Mouse (Mus musculus) layer of hippocampus, postnatal 36 days (tissue): ENCODE measurements around the gene Nsl1. TPM values are rescaled to one million over a fixed set of nuclear protein-coding genes. Genes with fewer than 3 reads are reported as not detected.

Experiments used
- DNase-seq, 2 experiments: peaks; one replicate each; pipeline ENCODE4 v3.0.0; 2022
- total RNA-seq, 2 experiments: library from RNA; stranded (reverse); gene quantifications; 2 replicates each; pipeline ENCODE4 v1.2.3; 2021

Nsl1 gene
- total RNA-seq, 2 experiments from 2014 or later: 0.61 to 0.82 TPM

- DNase-seq: no peak
These were observed 32.2 kb downstream of the Nsl1 start for GRCm38 (mm10) chr1:191095019-191095418.

GRCm38 (mm10) chr1:191096871-191097681 is 34.3 kb downstream of the Nsl1 start:
- DNase-seq: no peak

- DNase-seq: no peak
These were observed 35.3 kb downstream of the Nsl1 start, which contains the start of gene Batf3 for GRCm38 (mm10) chr1:191097802-191098747. TSS of gene Batf3 (plus strand) at chr1:191097847.

- DNase-seq: no peak
These were observed 36.3 kb downstream of the Nsl1 start for GRCm38 (mm10) chr1:191099114-191099513.

GRCm38 (mm10) chr1:191099772-191100291 is 37.0 kb downstream of the Nsl1 start:
- DNase-seq: no peak

- no peak for DNase-seq
These were observed 40.0 kb downstream of the Nsl1 start for GRCm38 (mm10) chr1:191102730-191103370.

GRCm38 (mm10) chr1:191105246-191105645 is 42.4 kb downstream of the Nsl1 start:
- no peak for DNase-seq

GRCm38 (mm10) chr1:191107306-191107705 is 44.5 kb downstream of the Nsl1 start:
- no peak for DNase-seq

- DNase-seq: no peak
These were observed 47.1 kb downstream of the Nsl1 start for GRCm38 (mm10) chr1:191109907-191110306.

GRCm38 (mm10) chr1:191111146-191111545 is 48.3 kb downstream of the Nsl1 start:
- DNase-seq: no peak

- no peak for DNase-seq
These were observed 52.1 kb downstream of the Nsl1 start for GRCm38 (mm10) chr1:191114868-191115267.

GRCm38 (mm10) chr1:191115514-191116238 is 52.9 kb downstream of the Nsl1 start:
- no peak for DNase-seq

- no peak for DNase-seq
These were observed 59.9 kb downstream of the Nsl1 start for GRCm38 (mm10) chr1:191122744-191123143.

GRCm38 (mm10) chr1:191123696-191124095 is 60.9 kb downstream of the Nsl1 start:
- DNase-seq: no peak

- no peak for DNase-seq
These were observed 61.5 kb downstream of the Nsl1 start for GRCm38 (mm10) chr1:191124288-191124687.

- DNase-seq: peak; percentile 34 to 39
These were observed 63.2 kb downstream of the Nsl1 start for GRCm38 (mm10) chr1:191125811-191126638.

- no peak for DNase-seq
These were observed 68.9 kb downstream of the Nsl1 start for GRCm38 (mm10) chr1:191131692-191132091.

- DNase-seq: no peak
These were observed 69.4 kb downstream of the Nsl1 start for GRCm38 (mm10) chr1:191132240-191132639.

- no peak for DNase-seq
These were observed 70.1 kb downstream of the Nsl1 start for GRCm38 (mm10) chr1:191132934-191133333.

GRCm38 (mm10) chr1:191135406-191135805 is 72.6 kb downstream of the Nsl1 start:
- DNase-seq: no peak
